Mouse (Mus musculus) NIH3T3 (cell line): ENCODE measurements around the gene Smim7.

Source experiments
- DNase-seq: peaks from one replicate; pipeline ENCODE4 v3.0.0-alpha.2; 2012; ENCODE audit warnings: low read depth

Gene Smim7

DNA sequence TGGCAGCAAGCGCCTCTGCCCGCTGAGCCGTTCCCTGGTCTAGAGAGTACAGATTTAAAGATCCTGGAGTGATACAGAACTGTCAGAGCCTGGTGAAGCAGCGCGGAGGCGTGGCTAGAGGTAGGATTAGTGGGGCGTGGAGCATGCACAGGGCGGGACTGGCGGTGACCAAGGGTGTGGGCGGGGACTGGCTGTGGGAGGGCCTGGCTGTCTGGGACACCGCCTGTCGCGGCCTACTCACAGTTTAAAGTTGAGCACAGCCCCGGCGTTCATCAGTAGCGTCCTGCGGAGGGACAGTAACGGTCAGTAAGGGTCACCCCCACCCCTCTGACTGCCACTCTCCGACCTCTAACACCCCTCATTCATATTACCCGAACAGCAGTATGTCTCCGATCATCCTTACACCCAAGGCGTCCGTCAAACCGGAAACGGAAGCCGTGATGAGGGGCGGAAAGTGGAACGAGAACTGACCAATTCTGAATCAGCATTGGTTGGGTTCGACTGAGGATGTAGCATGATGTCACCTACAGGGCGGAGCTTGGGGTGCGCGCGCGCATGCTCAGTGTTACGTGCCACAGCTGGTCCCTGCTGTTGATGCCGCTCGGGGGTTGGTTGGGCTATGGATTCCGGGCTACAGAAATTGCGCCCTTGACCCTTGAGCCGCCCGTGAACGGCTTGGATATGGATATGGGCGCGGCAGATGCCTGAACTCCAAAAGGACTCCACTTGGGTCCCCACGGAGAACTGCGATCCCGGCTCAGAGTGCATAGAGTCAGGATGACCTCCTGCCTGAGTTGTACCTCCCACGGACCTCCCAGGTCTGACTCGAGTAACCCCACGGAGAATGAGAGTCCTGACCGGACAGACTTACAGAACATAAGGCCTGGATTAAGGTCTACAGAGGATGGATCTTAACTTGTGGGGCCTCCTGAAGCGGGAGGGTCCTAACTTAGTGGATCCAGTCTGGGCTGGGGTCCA is at the start of gene Smim7:
Smim7 (minus strand) TSS at position 456 of the 978 bp plus-strand sequence.
- DNase-seq, result peak; percentile 99

DNA sequence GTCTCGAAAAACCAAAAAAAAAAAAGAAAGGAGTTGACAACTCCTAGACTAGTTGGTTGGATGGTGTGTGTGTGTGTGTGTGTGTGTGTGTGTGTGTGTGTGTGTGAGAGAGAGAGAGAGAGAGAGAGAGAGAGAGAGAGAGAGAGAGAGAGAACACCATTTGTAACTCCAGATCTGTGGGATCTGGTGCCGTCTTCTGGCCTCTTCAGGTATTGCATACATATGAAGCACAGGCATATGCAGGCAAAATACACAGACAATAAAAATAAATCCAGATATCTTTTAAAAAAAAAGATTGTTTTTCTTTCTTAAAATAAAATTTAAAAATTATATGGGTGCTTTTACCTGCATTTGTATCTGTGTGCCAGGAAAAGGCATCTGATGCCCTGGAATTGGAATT is 19.3 kb upstream of the Smim7 start:
- peak; percentile 90 for DNase-seq

DNA sequence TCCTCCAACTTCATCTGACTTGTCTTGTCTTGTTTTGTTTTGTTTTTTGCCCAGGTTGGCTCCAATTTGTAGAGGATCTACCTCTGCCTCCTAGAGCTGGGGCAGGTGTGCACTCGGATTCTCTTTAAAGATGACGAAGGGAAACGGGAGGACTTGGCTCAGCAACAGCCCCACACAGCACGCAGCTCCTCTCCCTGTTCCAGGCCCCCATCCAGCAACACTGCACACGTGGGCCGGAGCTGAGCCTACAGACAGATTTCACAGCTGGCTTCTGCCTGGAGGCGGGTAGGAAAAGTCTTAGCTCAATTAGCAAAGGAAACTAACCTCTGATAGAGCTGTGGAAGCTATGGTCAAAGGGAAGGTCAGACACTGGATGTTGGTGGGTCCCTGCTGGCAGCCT is 18.4 kb upstream of the Smim7 start:
- peak; percentile 26 for DNase-seq

DNA sequence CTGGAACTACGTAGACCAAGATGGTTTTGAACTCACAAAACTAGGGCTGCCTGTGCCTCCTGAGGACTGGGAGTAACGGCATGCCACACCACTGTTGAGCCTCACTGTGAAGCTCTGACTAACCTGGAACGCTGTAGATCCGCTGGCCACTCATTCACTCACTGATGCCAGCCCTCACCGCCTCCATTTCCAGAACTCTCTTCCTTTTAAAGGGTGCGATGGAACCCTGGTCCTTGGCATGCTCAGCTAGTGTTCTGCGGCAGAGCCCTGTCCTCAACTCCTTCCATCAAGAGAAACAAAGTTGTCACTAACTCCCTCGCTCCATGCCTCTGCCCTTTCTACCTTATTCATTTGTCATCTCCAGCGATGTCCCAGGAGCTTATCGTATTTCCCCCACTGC is 18.0 kb upstream of the Smim7 start:
- DNase-seq, result no peak

DNA sequence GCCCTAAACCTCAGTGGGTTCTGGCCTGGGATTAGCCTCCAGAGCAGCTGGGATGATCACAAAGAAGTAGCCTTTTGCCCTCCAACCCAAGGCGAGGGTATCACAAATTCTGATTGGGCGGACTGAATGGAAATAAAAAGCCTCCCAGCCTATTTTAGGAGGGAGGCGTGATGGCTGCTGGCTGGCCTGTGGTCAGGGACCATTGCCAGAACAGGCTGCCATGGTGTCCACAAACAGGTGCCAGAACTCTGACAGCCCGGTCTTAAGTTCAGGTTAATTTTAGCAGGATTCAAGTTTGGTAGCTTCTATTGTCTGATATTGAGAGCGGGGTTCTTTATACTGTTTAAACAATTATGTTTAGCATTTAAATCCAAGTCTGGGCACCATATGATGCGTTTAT is 16.9 kb upstream of the Smim7 start:
- no peak for DNase-seq

DNA sequence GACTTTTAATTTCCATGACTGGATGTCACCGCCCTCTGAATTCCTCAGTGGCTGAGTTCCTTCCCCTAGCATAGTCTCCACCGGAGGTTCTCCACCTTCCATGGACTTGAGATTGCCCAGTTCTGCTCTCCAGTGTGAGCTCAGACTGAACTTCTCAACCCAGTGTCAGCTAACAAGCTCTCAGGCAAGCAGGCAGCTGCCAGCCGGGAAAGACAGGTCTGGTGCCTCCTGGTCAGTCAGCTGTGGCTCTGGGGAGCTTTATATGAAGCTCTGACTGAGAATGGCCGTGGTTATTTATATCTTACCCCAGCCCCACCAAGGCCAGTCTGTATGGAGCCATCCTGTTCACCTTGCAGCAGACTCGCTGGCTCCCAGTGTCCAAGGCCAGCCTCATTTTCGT is 13.5 kb upstream of the Smim7 start:
- DNase-seq, result no peak

DNA sequence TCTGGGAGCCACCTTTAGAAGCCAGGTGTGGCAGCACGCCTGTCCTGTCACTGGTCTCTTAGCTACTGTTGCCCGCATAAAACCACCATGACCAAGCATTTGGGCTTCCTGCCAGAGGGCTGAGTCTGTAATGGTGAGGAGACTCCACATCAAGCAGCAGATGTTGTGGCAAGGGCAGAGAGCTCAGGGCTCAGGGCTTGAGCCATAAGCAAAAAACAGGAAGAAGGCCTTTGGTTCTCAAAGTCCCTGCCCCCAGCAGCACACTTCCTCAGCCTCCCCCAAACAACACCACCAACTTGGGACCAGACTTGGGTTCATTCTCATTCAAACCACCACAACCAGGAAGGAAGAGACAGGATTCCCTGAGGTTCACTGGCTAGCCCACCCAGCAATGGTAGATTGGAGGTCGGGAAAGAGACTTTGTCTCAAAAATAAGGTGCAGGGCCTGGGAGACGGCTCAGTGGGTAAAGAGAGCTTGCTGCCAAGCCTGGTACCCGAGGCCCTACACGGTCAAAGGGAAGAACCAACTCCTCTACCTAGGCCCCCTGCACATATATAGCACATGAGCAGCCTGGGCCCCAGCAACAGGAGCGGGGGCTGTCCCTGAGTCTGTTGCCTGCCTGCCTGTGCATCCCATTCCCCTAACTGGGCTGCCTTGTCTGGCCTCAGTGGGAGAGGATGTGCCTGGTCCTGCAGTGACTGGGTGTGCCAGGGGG is 12.3 kb upstream of the Smim7 start:
- peak; percentile 71 for DNase-seq

DNA sequence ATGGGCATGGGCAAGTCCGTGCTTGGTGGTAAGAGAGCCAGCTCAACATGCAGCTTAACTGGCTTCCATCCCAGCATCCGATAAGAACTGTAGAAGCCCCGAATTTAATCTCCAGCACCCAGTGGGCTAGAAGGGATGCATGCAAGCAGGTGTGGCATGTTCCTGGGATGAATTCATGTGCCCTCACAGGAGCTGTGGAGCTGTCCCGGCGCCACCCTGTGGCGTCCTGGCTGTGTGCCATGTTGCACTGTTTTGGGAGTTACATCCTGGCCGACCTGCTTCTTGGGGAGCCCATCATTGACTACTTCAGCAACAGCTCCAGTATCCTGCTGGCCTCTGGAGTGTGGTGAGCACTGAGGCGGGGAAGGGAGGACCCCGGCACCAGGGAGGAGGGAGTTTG is 8.5 kb upstream of the Smim7 start:
- no peak for DNase-seq

DNA sequence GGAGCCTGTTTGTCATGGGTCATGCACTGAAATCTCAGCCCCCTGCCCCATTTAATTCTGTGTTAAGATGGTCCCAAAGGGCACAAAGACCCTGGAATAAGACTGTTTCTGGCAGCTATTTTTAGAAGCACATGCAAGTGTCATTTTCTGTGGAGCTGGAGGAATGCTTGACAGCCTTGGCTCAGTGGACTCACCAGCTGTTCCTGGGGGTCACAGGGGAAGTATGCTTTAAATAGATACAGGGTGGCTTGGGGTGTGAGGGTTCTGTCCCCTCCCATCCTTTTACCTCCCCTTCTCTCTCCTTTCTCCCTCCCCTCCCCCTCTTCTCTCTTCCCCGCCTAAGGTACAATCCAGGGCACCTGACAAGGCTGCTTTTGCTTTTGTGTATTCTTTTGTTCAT is 7.1 kb upstream of the Smim7 start:
- no peak for DNase-seq

DNA sequence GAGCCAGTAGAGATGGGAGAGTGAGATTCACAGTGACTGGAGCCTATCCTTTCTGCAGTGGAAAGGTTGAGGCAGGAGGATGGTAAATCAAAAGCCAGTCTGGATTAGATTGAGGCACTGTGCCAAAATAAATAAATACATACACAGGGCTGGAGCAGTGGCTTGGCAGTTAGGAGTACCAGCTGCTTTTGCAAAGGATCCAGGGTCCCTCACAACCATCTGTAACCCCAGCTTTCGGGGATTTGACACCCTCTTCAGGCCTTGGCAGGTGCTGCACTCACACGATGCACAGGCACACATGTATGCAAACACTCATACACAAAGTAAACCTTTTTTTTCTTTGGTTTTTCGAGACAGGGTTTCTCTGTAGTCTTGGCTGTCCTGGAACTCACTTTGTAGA is 6.4 kb upstream of the Smim7 start:
- peak; percentile 33 for DNase-seq

DNA sequence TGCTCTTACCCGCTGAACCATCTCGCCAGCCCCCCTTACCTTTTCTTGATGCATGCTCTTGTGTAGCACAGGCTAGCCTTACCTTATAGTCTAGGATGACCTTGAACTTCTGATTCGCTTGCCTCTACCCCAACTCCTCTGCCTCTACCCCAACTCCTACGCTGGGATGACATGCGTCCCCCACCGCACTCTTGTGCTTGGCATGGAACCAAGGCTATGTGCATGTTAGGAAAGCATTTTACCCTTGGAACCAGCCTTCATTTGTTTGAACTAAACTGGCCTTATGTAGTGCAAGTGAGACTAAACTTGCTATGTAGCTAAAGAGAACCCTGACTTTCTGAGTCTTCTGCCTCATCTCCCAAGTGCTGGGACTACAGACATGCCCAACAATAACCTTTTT is 5.0 kb upstream of the Smim7 start:
- no peak for DNase-seq

DNA sequence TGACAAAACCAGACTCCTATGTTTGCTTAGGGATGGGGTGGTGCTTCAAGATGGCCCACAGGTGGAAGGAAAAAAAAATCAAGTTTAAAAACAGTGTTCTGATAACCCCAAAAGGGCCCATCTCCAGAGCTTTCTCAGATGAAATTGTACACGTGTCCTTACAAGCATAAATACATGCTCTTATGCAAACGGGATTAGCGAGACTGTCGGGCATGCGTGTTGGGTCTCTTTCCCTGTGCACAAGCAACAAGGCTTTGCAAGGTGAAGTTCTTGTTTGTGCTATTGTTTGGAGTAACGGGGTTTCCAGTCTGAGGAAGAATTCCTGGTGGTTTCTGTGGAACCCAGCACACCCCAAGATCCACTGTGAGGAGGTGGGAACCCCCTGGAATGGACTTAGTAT is 2.6 kb upstream of the Smim7 start:
- no peak for DNase-seq

DNA sequence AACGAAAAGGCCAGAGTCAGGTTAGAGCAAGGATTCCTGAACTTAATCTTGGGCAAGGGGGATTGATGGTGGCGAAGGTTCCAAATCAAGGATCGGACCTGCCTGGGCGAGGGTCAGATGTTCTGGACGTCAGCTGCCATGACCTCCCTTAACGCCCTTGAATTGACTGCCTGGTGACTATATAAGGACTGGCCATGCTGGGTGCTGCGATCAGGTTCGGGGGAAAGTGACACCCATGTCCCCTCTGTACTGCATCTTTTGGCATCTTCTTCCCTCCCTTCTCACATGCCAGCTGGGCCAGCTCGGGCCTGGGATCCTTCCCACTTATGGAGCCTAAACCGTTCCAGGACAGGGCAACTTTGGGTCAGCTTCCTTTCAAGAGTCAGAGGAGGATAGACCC is 1.6 kb upstream of the Smim7 start:
- DNase-seq, result no peak

DNA sequence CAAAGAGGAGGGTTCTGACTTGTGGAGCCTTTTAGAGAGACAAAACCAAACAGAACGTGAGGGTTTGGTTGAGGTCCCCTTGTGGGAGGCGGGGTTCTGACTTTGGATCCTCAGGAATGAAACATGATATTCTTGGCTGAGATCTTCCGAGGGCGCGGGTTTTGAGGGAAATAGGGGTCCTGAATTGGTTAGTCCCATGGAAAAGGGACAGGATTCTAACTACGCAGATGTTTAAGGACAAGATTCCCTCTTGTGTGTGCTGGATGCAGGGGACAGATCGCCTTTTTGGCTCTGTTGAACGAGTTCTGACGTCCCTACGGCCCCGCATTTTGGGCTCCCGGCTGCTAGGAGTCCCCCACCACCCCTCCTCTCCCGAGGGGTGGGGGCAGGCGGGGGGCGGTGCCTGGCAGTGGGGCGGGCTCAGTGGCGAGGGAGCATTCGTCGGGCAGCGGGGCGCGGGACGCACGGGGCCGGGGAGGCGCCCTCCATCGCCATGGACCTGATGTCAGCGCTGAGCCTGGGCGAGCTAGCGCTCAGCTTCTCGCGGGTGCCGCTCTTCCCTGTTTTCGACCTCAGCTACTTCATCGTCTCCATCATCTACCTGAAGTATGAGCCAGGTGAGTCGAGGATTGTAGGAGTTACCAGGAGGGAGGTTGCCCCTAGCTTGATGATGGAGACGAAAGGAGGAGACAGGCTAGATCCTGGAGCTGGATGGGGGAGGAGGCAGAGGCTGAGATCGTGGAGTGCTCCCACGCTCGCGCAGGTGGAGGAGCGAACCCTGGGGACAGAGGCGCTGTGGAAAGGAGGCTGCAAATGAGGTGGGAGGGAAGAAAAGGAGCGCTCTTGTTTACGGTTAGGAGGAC is 954 bp upstream of the Smim7 start, which contains the start of gene Tmem38a:
Tmem38a (plus strand) TSS at position 445 of the 863 bp plus-strand sequence.
- DNase-seq, result peak; percentile 89

DNA sequence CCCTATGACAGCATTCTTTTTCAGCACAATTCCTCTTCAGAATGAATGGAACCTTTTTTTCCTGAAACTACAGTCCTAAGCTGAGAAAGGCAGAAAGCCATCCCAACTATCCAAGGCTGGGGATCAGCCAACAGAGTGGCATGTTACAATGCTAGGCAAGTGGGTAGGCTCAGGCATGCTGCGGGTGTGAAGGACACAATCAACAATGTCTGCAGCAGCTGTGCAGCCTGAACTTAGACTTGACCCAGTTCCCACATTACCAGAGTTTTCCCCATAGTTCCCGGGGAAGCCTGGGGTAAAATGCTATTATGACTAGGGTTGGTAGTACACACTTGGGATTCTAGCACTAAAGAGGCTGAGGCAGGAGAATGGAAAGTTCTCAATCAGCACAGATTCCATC is 4.9 kb downstream of the Smim7 start:
- no peak for DNase-seq

DNA sequence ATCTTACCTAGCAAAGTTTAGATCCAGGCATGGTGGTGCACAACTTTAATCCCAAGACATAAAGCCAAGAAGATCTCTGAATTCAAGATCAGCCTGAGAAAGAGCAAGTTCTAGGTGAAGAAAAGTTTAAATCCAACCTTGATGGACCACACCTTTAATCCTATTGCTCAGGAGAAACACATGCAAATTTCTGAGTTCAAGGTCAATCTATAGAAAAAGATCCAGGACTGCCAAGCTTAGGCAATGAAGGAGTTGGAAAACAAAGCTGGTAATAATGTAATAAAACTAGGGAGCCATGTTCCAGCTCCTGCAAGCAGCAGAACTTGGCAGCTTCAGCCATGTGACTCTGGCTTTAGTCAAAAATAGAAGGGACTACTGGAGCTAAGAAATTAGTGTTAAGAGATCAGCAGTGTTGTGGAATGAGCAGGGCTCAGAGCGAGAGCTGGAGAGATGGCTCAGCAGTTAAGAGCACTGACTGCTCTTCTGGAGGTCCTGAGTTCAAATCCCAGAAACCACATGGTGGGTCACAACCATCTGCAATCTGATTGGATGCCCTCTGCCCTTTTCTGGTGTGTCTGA is 9.7 kb downstream of the Smim7 start:
- DNase-seq, result no peak

DNA sequence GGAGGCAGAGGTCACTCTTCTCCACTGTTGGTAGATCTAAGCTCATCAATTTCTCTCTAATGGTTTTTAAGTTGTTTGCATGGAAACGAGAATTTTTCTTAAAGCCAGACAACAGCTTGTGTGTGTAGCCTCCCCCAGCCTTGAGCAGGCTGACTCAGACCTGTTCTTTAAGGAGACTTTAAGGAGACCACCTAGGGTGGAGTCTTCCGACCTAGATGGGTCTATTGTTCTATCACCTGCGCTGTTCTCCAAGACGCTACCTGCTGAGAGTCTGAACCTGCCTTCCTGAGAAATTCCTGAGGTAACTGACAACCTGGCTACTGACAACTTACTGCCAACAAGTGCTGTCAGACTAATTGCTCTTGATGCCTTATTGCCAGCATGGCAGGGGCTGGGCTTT is 15.1 kb downstream of the Smim7 start:
- no peak for DNase-seq

DNA sequence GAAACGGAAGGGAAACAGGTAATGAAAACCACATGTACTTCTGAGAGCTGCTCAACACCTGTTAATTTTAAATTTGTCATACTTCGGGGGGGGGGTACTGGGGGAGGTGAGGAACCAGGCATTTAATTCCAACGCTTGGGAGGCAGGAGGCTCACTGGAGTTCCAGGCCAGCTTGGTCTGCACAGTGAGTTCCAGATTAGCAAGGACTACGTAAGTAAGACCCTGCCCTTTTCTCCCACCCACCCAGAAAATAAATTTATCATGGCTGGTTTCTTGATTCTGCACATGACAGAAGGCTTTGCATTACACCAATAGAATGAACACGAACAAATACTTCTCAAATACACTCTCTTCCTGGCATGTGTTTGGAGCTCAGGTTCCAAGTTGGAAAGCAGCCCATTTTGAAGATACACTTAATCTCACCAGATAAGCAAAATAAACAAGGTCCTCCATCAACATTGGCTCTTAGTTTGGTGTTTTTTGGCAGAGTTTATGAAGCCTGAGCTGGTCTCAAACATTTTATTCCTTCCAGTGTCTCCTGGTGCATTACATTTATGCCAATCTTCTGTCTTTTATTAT is 21.5 kb downstream of the Smim7 start:
- peak; percentile 82 for DNase-seq

DNA sequence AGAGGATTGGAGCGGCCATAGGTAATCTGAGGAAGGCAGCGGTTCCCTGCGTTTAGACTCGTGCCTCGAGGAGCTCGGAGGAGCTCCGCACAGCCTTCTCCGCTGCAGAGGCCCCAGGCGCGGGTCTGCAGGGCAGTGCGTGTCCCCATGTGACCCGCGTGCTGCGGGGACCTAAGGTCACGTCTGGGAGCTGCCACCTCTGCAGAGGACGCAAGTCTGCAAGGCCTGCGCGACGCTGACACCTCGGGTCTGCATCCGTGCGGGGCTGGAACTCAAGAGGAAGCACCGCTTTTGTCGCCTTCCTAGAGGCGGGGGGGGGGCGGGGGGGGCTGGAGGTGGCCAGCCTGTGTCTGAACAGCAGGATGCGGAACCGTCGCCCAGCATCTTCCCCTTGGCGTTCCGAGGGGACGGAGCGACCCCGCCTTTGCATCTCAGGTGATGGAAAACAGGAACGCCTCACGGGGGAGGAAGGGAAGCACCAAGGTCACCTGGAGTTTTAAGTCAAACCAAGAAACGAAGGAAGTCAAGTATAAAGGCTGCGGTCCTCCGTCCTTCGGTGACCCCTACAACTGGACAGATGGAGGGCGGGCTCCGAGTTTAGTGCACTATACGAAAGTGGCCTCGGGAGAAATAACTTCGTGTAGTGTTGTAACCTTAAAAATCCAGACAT is 22.1 kb downstream of the Smim7 start:
- DNase-seq, result no peak

DNA sequence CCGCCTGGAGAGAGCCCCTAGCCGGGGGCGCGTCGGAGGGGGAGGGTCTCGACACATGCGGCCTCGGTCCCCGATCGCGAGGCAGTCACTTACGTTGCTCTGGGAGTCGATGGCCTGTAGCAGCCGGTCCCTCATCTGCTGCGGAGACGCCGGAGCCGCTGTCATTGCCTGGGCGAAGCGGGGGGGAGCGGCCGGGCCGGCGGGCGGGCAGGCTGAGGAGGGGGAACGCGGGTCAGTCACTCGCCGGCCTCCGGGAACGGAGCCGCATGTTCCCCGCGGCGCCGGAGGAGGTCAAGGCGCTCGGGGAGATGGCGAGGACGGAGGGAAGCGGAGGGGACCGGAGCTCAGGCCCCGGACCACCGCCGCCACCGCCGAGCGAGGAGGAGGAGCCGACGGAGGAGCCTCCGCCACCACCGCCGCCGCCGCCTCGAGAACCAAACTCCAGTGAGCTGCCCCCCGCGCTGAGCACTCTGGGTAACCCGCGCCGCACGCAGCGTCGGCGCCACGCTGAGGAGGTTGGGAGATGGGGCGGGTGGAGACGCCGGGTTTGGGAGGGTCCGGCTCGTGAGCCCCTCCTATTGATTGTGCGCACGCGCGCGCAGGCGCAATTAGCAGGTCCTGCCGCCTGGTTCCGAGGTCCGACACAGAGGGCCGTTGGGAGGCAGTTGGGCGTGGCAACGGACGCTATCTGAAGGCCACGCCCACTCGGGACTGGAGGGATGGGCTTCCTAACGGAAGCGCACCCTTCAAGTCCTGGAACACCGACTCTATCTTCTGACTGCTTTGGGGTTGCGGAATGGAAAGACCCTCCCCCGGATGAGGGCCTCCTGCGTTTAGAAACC is 22.9 kb downstream of the Smim7 start, which contains the start of gene Med26:
Med26 (minus strand) TSS at position 469 of the 842 bp plus-strand sequence.
- peak; percentile 100 for DNase-seq
